ENCODE assay signal across 9 mouse cellular contexts in the genomic region with DNA sequence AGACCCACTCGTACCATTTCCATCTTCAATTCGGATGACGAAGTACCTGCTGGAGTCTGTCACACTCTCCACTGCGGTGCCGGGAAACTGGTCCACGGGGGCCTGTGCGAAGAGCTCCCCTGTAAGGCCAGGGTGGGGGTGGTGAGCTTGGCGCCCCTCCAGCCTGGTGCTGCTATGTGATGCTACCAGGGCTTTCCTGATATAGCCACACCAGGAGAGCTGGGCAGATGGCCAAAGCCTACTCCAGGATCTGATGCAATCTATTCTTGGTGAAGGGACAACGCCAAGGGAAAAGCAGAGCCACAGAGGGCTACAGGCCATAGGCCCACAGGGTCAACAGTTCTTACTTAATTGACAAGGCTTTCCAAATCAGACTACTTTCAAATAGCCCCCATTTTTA. TPM values are rescaled to one million over a fixed set of nuclear protein-coding genes. Genes with fewer than 3 reads are reported as not detected.
DNase-seq lines count a peak whose midpoint lies in the region; ATAC-seq and TF ChIP-seq lines count a peak whose summit lies in the region.
"Had no signal": no experiment of that assay in that cellular context is flagged by ENCODE, and none has a peak within 500 bp of the region (broad histone marks: within the 10 kb centered on the region; RNA-seq: fewer than 3 reads in every experiment).

No protein-coding gene starts in this region.

- peaks cover 16% of the 10 kb centered on the region for H3K4me1 ChIP-seq in hindbrain, embryonic 12.5 days
- H3K4me1 ChIP-seq in thymus, adult 2 months (replicated peaks; ENCODE audit: control insufficient read depth, insufficient read depth, low read length) = peaks cover 13% of the 10 kb centered on the region

- intact Hi-C loops in heart, postnatal 36 days (cut with DNase I) = no loop called here

- no peak overlapping the region for H3K4me2 ChIP-seq in hindbrain, embryonic 12.5 days (replicated peaks)
- H3K4me2 ChIP-seq: lung, embryonic 15.5 days had no signal

- no peaks in the 10 kb centered on the region for H3K27me3 ChIP-seq in hindbrain, embryonic 12.5 days
- no peaks in the 10 kb centered on the region for H3K27me3 ChIP-seq in thymus, adult 2 months (ENCODE audit: control insufficient read depth, insufficient read depth, low read length)
- H3K27me3 ChIP-seq: lung, embryonic 15.5 days had no signal

- 98% methylated on average over 9 of the region's 9 CpGs for WGBS in hindbrain, embryonic 12.5 days
- 98% methylated on average over 9 of the region's 9 CpGs for WGBS in thymus, adult 2 months

- no peak overlapping the region for H3K9ac ChIP-seq in hindbrain, embryonic 12.5 days
- H3K9ac ChIP-seq: lung, embryonic 15.5 days had no signal

- no peak for TF ChIP-seq POLR2A in thymus, adult 2 months (IDR thresholded peaks at IDR 0.05; ENCODE audit: control insufficient read depth, extremely low read depth, insufficient read depth, low read length, poor library complexity)

- ATAC-seq in hindbrain, embryonic 12.5 days (ENCODE audit: low FRiP score) = no peak

- H3K27ac ChIP-seq in layer of hippocampus, adult 2 months = peak overlapping the region; percentile 61; the same call in 1 of the 2 replicates
- no peak overlapping the region for H3K27ac ChIP-seq in hindbrain, embryonic 12.5 days
- no peak overlapping the region for H3K27ac ChIP-seq in thymus, adult 2 months (ENCODE audit: control insufficient read depth, insufficient read depth, low read length)
- H3K27ac ChIP-seq: lung, embryonic 15.5 days had no signal

- no peak for TF ChIP-seq CTCF in layer of hippocampus, adult 2 months (conservative IDR thresholded peaks at IDR 0.05)
- TF ChIP-seq CTCF in thymus, adult 2 months (IDR thresholded peaks at IDR 0.05; ENCODE audit: borderline replicate concordance, control insufficient read depth, extremely low read depth, insufficient read depth, low read length, poor library complexity) = no peak

- H3K36me3 ChIP-seq in hindbrain, embryonic 12.5 days = peaks cover 57% of the 10 kb centered on the region
- peaks cover 30% of the 10 kb centered on the region for H3K36me3 ChIP-seq in thymus, adult 2 months (ENCODE audit: control insufficient read depth, insufficient read depth, low read length)

- DNase-seq in layer of hippocampus, adult 2 months (ENCODE audit: low spot score in 2 of 2) = peak; percentile 45 to 61
- no peak for DNase-seq in layer of hippocampus, postnatal 10 days (ENCODE audit: low spot score in 2 of 2)
- peak; percentile 52 to 65 for DNase-seq in frontal cortex, postnatal 25 days (ENCODE audit: low spot score in 2 of 2)
- DNase-seq in heart, postnatal 36 days = peak; percentile 66 to 71
- DNase-seq in right cerebral cortex, postnatal 14 days = peak; percentile 80
- no peak for DNase-seq in thymus, adult 2 months
- DNase-seq in thymus, postnatal 25 days = no peak

- H3K9me3 ChIP-seq in hindbrain, embryonic 12.5 days (replicated peaks) = no peaks in the 10 kb centered on the region
- H3K9me3 ChIP-seq: lung, embryonic 15.5 days had no signal

- no peak overlapping the region for H3K4me3 ChIP-seq in layer of hippocampus, adult 2 months
- H3K4me3 ChIP-seq in hindbrain, embryonic 12.5 days = no peak overlapping the region
- no peak overlapping the region for H3K4me3 ChIP-seq in thymus, adult 2 months (ENCODE audit: control insufficient read depth, insufficient read depth, low read length)
- H3K4me3 ChIP-seq: lung, embryonic 15.5 days had no signal

RNA-seq across cellular contexts. Expression of a gene that starts 4.5 kb away (rescaled TPM):
- total RNA-seq in layer of hippocampus, adult 2 months (2021) = 10 to 100 TPM; 41.6 to 42.2 TPM
- 10 to 100 TPM; 43.7 to 48.4 TPM for total RNA-seq in layer of hippocampus, postnatal 10 days (2021)
- total RNA-seq in heart, postnatal 36 days (2021) = 10 to 100 TPM; 17.2 to 18.1 TPM
- 57.6 and 60.7 TPM in 2 replicates for polyA plus RNA-seq in hindbrain, embryonic 12.5 days (2016; fragmentation: Nextera tagmentation; extraction: Ambion mirVana)
- polyA plus RNA-seq in thymus, adult 2 months (2012; rRNA removed) = 105 and 111 TPM in 2 replicates

RNA-seq across cellular contexts. Expression of a gene that starts 13.3 kb away (rescaled TPM):
- total RNA-seq in layer of hippocampus, adult 2 months (2021) = 10 to 100 TPM; 83.1 to 89.8 TPM
- 10 to 100 TPM; 32.2 to 42.8 TPM for total RNA-seq in layer of hippocampus, postnatal 10 days (2021)
- 1 to 10 TPM; 4.3 to 5.5 TPM for total RNA-seq in heart, postnatal 36 days (2021)
- 13.2 and 14.1 TPM in 2 replicates for polyA plus RNA-seq in hindbrain, embryonic 12.5 days (2016; fragmentation: Nextera tagmentation; extraction: Ambion mirVana)
- polyA plus RNA-seq in thymus, adult 2 months (2012; rRNA removed) = 12.9 and 17.6 TPM in 2 replicates

RNA-seq across cellular contexts. Expression of a gene that starts 14.5 kb away (rescaled TPM):
- total RNA-seq in layer of hippocampus, adult 2 months (2021) = not detected
- under 1 TPM; 0.27 to 0.53 TPM for total RNA-seq in layer of hippocampus, postnatal 10 days (2021)
- not detected for total RNA-seq in heart, postnatal 36 days (2021)
- polyA plus RNA-seq in hindbrain, embryonic 12.5 days (2016; fragmentation: Nextera tagmentation; extraction: Ambion mirVana) = 0.13 TPM in 1 of 2 replicates, not detected in the other
- polyA plus RNA-seq in thymus, adult 2 months (2012; rRNA removed) = 0.08 and 0.23 TPM in 2 replicates

Comparison
In these comparisons a context has a peak if more than half of its experiments do, and no peak if none do; other contexts are left out.
1. DNase-seq: peak in layer of hippocampus, adult 2 months (2 of 2), frontal cortex, postnatal 25 days (2 of 2), heart, postnatal 36 days (2 of 2) and right cerebral cortex, postnatal 14 days (single experiment); none in layer of hippocampus, postnatal 10 days (0 of 2), thymus, adult 2 months (single experiment) and thymus, postnatal 25 days (single experiment).
2. RNA of a gene that starts 13.3 kb away (total RNA-seq): 83.1 to 89.8 TPM in layer of hippocampus, adult 2 months and 32.2 to 42.8 TPM in layer of hippocampus, postnatal 10 days; 4.3 to 5.5 TPM in heart, postnatal 36 days; every median in the first group is over 4 times any median in the second.